Mouse (Mus musculus) B cell, adult 2 months (primary cell): ENCODE data around the gene Rasip1.
A peak's percentile ranks its signal among the peaks of the same experiment; 100 is the strongest.

Source experiments
- DNase-seq, 2 experiments: peaks; one replicate each; pipeline ENCODE4 v3.0.0; 2022

The Rasip1 gene

DNA sequence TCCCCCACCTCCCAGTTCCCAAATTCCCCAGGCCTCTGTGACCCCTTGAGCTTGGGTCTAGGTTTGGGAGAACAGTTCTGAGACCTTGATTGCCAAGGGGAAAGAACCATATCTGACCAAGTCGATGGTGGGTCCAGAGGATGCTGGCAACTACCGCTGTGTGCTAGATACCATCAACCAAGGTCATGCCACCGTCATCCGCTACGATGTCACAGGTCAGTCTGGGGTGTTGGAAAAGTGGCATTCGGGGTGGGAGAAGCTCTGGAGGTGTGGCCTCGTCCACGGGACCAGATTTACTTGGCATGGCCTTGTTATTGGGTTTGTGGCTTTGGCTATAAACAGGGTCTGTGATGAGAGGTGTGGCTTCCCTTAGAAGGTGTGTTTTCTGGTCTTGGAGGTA, 1.8 kb upstream of the Rasip1 start:
- DNase-seq = no peak

DNA sequence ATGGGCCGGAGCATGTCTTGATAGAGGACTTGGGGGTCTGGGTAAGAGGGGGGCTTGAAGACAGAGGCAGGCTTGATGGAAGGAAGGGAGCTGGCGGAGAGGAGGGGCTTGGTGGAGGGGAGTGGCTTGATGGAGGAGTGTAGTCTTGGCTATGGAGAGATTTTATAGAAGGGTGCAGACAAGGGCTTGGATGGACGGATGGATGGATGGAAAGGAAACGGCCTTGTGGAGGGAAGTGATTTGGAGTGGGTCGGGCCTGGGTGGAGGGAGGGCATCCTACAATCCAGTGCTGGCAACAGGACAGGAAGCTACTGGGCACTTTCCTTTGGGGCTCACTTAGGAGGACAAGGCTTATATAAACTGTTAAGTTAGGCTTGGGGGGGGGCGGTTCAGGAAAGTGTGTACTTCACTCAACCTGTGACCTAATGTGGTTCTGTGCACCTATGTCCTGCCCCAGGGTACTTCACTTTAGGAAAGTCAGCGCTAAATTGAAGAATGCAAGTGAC, 664 bp upstream of the Rasip1 start:
- no peak for DNase-seq

- peak; percentile 92 to 94 for DNase-seq
Measured at GRCm38 (mm10) chr7:45628364-45629294, 1.3 kb downstream of the Rasip1 start.

DNA sequence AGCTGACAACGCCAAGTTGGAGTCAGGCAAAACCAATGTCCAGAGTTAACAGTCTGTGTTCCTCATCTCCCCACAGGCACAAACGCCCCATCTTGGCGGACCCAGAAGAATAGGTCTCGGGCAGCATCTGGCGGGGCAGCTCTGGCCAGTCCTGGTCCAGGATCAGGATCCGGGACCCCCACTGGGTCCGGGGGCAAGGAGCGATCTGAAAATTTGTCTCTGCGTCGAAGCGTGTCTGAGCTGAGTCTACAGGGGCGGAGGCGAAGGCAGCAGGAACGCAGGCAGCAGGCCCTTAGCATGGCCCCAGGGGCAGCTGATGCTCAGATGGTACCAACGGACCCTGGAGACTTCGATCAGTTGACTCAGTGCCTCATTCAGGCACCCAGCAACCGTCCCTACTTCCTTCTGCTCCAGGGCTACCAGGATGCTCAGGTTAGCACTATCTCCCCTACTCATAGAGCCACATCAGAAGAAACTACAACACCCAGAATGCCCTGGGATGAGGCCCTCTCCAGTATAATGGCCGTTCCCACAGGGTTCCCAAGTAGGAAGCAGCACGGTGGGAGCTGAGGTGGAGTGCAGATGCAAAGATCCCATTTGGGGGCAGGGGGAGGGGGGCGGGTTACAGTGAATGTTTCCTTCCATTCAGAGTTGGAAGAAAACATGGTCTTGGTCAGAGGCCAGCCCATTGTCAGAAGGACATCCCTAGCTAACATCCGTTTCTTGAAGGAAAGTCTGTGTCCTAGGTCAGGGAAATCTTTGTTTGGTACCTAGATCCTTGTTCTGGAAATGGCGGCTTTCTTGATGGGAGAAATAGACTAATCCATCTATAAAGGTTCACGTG, 3.0 kb downstream of the Rasip1 start:
- DNase-seq = no peak

- no peak for DNase-seq
Measured at GRCm38 (mm10) chr7:45632499-45632898, 5.2 kb downstream of the Rasip1 start.

DNA sequence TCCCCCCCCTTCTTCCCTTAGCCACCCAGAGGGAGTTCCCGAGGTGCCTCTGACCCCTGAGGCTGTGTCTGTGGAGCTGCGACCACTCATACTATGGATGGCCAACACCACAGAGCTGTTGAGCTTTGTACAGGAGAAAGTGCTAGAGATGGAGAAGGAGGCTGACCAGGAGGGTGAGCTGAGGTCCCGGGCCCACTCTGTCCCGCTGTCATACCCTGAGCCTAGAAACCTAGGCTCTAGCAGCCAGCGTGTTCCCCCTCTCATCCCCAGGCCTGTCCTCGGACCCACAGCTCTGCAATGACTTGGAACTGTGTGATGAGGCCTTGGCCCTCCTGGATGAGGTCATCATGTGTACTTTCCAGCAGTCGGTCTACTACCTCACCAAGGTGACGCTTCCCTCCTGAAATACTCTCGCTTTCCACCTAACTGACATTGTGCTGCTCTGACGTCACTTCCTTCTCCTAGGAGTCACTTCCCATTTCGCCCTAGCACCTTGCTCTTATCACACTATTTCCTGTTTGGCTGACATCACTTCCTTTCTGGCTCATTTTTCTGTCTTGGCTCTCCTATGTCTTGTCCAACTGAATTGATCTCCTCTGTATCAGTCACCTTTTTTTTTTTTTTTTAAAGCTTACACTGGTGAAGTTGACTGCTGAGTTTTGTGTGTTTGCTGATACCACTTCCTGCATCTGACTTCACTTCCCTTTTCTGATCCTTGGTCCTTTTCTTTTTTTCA, 7.8 kb downstream of the Rasip1 start:
- peak; percentile 68 to 74 for DNase-seq

GRCm38 (mm10) chr7:45635711-45636688, 8.7 kb downstream of the Rasip1 start:
- DNase-seq = peak in 1 of 2 experiments; percentile 21

DNA sequence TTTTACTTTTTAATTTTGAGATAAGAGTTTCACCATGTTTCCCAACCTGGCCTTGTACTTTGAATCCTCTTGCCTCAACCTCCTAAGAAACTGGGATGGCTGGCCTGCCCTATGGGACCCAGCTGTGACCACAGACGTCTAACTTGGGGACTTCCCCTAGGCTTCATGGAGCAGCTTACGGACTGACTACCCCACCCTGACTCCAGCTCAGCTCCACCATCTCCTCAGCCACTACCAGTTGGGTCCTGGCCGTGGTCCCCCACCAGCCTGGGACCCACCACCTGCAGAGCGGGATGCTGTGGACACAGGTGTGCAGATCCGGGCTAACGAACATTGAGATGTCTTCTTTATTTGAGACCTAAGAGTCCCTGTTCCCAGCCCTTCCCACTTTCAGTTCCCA, 10.4 kb downstream of the Rasip1 start:
- DNase-seq = no peak

GRCm38 (mm10) chr7:45638623-45639401, 11.5 kb downstream of the Rasip1 start:
- DNase-seq = no peak

GRCm38 (mm10) chr7:45639561-45640027, 12.3 kb downstream of the Rasip1 start, which contains the start of gene Mamstr:
TSS of gene Mamstr (plus strand) at chr7:45639977.
- DNase-seq = no peak

DNA sequence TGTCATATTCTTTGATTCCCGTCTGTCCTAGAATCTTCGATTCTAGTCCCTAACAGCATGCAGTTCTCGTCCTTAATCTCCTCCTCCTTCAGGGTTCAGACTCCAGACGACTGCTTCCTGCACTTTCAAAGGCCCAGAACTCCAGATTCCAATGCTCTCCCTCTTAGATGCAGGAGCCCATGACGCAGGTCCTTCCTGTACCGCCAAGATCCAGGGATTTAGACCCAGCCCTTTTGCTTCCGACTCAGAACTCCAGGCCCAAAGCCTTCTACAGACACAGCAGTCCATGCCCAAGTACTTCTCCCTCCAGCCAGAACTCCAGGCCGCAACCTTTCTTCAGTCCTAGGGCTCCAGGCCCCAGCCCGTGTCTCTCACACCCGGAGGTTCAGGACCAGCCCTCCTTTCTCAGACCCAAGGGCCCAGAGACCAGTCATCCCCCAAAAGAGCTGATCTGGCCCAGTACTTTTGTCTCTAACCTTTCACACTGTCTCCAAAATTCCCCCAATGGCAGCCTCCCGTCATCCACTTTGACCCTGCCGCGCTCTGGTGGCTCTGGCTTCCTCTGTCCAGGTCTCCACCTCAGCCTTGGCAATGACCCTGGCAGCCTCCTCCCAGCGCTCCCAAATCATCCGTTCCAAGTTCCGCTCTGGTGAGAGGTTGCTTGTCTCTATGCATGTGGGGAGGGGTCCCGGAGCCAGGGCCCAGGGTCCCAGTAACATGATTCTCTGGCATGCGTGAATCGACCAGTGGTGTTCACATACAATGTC, 13.1 kb downstream of the Rasip1 start:
- no peak for DNase-seq

GRCm38 (mm10) chr7:45641391-45642040, 14.2 kb downstream of the Rasip1 start:
- DNase-seq = no peak

- DNase-seq = no peak
Measured at GRCm38 (mm10) chr7:45642083-45642482, 14.8 kb downstream of the Rasip1 start.

DNA sequence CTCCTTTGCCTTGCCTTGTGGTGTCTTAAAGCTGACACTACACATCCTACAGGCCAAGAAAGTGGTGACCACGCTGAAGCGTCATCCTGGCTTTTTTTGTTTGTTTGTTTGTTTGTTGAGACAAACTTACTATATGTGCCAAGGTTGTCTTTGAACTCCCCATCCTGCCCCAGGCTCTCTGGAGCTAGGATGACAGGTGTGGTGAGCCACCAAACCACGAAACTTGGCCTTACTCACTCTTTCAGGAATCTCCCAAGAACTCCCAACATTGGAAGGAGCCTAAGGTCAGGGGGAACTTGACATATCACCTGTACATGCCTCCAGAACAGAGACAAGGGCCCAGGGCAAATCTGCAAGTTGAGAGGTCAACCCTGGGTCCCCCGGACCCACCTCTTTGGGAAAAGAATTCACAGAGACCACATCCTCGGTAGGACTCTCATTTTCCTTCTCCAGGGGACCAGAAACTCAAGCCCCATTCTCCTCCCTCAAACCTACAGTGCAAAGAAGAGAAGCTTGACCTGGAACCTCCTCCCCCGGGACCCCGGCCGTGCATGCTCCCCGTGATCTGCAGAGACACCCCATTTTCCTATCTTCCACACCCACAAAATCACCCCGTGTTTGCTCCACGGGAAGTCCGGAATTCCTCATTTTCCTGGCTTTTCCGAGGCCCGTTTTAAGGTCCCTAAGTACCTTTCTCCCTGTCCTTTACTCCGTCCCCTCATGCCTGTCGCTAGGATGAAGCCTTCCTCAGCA, 15.4 kb downstream of the Rasip1 start:
- no peak for DNase-seq

DNA sequence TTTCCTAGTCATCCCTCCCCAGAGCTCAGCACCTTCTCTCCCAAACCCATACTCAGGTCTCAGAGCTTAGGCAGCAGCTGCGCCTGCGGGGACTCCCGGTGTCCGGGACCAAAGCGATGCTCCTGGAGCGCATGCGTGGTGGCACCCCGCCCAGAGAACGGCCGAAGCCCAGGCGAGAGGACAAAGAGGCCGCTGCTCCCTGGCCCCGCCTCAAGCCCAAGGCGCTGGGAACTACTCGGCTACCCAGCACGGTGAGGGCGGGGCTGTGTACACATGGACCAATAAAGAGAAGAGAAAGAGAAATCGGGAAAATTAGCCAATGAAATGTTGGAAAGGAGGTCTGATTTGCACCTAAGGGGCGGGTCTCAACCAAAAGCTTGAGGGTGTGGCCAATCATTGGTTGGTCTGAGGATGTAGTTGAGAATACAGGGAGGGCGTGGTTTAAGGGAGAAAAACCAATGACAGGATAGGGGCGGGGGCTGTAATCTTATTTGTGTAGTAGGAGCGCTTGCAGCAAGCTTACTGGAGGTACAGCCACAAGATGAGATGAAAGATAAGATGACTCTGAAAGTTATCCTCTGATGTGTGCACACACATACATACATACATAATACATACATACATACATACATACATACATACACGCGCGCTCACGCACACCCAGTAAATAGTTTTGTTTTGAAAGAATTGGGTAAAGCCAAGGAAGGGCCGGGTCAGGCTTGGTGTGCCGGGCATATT, 16.3 kb downstream of the Rasip1 start:
- DNase-seq = peak; percentile 68 to 69

DNA sequence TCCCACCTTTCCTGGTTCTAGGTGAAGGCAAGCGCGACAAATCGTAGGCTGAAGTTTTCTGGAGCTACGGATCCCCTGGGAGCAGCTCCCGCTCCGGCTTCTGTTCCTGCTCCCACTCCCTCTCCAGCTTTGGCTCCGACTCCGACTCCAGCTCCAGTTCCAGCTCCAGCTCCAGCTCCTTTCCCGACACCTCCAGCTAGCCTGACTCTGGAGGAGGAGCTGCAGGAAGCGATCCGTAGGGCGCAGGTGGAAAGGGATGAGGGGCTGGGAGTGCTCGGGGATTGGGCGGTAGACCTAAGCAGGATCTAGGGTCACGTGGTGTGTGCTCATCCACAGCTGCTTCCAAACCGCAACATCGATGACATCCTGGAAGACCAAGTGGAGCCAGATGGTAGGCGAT, 16.9 kb downstream of the Rasip1 start:
- DNase-seq = no peak

- DNase-seq = no peak
Measured at GRCm38 (mm10) chr7:45644872-45645590, 17.7 kb downstream of the Rasip1 start.
